Mouse (Mus musculus): Measurements from ENCODE around the gene Smyd2. TPM values are rescaled to one million over a fixed set of nuclear protein-coding genes. Genes with fewer than 3 reads are reported as not detected.

Gene Smyd2
- polyA plus RNA-seq, 1 experiment from 2014 or later: 80.7 TPM

DNA sequence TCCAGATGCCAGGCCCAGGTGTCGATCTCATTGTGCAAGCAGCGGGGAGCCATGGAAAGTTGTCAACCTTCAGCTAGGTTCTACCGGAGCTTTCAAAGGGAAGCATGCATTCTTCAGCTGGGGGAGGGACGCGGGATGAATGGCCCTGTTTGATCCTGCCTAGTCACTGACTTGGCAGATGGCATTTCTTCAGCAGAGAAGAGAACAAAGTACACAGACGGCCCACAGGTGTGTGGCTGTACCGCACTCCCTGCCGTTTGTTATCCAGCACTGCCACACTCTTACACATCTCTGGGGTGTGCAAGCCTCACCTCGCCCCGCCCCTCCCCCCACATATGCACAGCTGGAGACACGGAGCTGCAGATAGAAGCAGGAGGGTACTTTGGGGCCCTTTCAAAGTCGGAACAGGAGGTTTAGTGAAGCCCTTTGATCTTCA lies 91.3 kb downstream of the Smyd2 start:
- Histone ChIP-seq H3K27me3 (replicated peaks; ENCODE audit: control insufficient read depth, insufficient read depth, low read length) (no peaks in the 10 kb centered on the region), H3K4me3 (replicated peaks; ENCODE audit: low read length) (no peak overlapping the region), H3K27ac (ENCODE audit: low read length) (no peak overlapping the region), H3K4me2 (ENCODE audit: low read length) (no peak overlapping the region), H3K9me3 (ENCODE audit: control insufficient read depth, low read length) (no peaks in the 10 kb centered on the region), H3K9ac (replicated peaks; ENCODE audit: low read depth, low read length) (no peak overlapping the region), H3K4me1 (replicated peaks; ENCODE audit: control insufficient read depth, insufficient read depth, low read length) (no peaks in the 10 kb centered on the region), H3K36me3 (ENCODE audit: control insufficient read depth, insufficient read depth) (no peaks in the 10 kb centered on the region)
- 20% methylated on average over 12 of the region's 12 CpGs for WGBS
- ATAC-seq: no peak

Other genes with a start within 250 kb of the Smyd2 start
- gene Cenpf, start 234.3 kb downstream of the Smyd2 start, polyA plus RNA-seq (2015; fragmentation: Nextera tagmentation; extraction: Ambion mirVana): 37.9 and 47.8 TPM in 2 replicates
- 0.85 and 1.1 TPM in 2 replicates for gene Ptpn14, start 194.1 kb downstream of the Smyd2 start, polyA plus RNA-seq (2015; fragmentation: Nextera tagmentation; extraction: Ambion mirVana)
- 8.1 and 9.4 TPM in 2 replicates for gene Prox1, start 248.4 kb upstream of the Smyd2 start, polyA plus RNA-seq (2015; fragmentation: Nextera tagmentation; extraction: Ambion mirVana)

Measured in forebrain, embryonic 16.5 days (tissue).